Mouse (Mus musculus): Measurements from ENCODE around the gene Olfr518. TPM values are rescaled to one million over a fixed set of nuclear protein-coding genes. Genes with fewer than 3 reads are reported as not detected.

Olfr518 gene
- not detected in 2 replicates for polyA plus RNA-seq (2012; ENCODE audit: low replicate concordance)

GRCm38 (mm10) chr7:108884906-108885305 is at the start of gene Olfr518:
Gene Olfr518 (minus strand): TSS chr7:108885006.

DNA sequence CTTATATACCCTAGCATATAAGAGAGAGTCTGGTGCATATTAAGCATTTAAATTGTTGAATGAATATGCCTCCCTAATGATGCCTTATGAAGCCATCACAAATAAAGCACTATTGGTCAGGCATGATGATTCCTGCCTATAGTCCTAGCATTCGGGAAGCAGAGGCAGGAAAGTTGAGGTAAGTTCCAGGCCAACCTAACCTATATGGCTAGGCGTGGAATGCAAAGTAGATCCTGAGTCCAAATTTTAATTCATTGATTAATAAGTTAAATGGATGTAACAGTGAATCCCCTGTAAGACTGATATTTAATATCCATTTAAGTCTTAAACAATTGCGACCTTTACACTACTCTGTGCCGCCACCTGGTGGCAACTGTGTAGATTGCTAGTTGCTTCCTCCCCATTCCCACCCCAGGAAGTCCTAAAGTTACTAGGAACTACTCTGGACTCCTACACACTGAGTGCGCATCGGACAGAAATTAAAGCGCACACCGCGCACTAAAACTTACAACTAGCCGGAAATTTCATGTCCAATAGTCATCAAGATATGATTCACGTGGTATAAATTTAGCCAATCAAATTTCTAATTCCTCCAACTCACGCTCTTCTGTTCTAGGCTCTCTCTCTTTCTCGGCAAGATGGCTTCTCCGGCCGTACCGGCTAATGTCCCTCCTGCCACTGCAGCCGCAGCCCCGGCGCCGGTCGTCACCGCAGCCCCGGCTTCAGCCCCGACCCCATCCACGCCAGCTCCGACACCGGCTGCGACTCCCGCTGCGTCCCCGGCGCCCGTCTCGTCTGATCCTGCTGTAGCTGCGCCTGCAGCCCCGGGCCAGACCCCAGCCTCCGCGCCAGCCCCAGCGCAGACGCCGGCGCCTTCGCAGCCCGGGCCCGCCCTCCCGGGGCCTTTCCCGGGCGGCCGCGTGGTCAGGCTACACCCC is 49.3 kb upstream of the Olfr518 start, which contains the start of gene Eif3f:
TSS of gene Eif3f (plus strand) at position 624 of the 938 bp plus-strand sequence.

GRCm38 (mm10) chr7:108929726-108930393 is 45.1 kb upstream of the Olfr518 start, which contains the start of gene Nlrp10:
Gene Nlrp10 (minus strand): TSS chr7:108930178.

DNA sequence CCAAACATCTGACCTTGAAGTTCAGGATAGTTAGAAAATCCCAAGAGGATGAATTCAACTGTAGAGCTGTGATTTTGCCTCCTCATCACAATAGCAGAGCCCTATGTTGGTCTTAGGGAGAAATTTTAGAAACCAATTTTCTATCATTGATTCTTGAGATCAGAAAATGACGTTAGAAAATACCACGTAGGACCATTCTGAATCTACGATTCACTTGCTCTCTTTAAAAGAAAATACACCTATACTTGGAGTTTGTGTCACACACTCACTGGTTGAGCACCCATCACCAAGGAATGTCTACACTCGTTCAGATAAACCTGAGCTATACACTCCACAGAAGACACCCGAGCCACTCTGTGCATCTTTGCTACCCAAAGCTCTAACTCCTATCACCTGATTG is 9.5 kb upstream of the Olfr518 start, which contains the start of gene Olfr519:
TSS of gene Olfr519 (minus strand) at position 101 of the 400 bp plus-strand sequence.

DNA sequence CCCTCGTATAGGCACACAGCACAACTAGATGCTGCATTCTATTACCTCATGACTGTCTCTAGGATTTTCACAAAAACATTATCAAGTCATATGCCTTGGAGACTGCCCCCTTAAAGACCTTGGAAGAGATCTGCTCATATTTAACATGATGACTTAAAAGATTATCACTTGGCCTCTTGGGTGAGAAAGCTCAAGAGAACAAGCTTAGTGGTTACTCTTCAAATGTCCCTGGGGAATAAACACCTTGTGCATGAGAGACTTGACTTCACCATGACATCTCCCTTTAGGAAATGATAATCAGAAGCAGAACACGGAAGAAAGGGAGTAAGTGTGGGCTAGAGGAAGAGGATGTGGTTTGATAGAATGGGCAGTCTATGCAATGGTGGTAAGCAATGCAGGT is 12.5 kb downstream of the Olfr518 start, which contains the start of gene Olfr517:
TSS of gene Olfr517 (minus strand) at position 101 of the 400 bp plus-strand sequence.

DNA sequence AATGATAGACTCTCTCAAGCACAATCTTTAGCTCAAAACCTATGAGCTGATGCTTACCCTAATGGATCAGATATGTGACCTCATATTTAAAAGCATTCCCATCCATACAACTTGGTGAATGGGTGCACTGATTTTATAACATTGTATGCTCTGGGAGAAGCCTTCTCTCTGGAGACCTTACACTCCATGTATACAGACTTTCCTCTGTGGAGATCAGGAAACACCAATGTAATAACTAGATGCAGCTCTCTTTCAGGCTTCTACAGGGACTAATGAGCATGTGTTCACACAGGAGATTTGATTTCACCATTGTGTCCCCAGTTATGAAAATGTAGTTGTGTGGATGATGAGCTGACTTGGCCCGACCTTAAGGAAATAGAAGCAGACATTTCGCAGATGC is 34.4 kb downstream of the Olfr518 start, which contains the start of gene Olfr516:
TSS of gene Olfr516 (minus strand) at position 101 of the 400 bp plus-strand sequence.

Other genes starting within 250 kb of the Olfr518 start
- gene Olfr509, start 233.1 kb downstream of the Olfr518 start, polyA plus RNA-seq (2012; ENCODE audit: low replicate concordance), result not detected in 2 replicates
- gene Olfr510, start 218.6 kb downstream of the Olfr518 start, polyA plus RNA-seq (2012; ENCODE audit: low replicate concordance), result not detected in 2 replicates
- not detected in 2 replicates for gene Olfr512, start 171.7 kb downstream of the Olfr518 start, polyA plus RNA-seq (2012; ENCODE audit: low replicate concordance)
- not detected in 2 replicates for gene Olfr513, start 134.0 kb downstream of the Olfr518 start, polyA plus RNA-seq (2012; ENCODE audit: low replicate concordance)
- gene Olfr514, start 59.0 kb downstream of the Olfr518 start, polyA plus RNA-seq (2012; ENCODE audit: low replicate concordance), result not detected in 2 replicates
- not detected in 2 replicates for gene Olfr516, start 34.5 kb downstream of the Olfr518 start, polyA plus RNA-seq (2012; ENCODE audit: low replicate concordance)
- not detected in 2 replicates for gene Olfr517, start 12.6 kb downstream of the Olfr518 start, polyA plus RNA-seq (2012; ENCODE audit: low replicate concordance)
- not detected in 2 replicates for gene Olfr519, start 9.4 kb upstream of the Olfr518 start, polyA plus RNA-seq (2012; ENCODE audit: low replicate concordance)
- gene Nlrp10, start 45.2 kb upstream of the Olfr518 start, polyA plus RNA-seq (2012; ENCODE audit: low replicate concordance), result 0.10 TPM in 1 of 2 replicates, not detected in the other
- gene Eif3f, start 49.4 kb upstream of the Olfr518 start, polyA plus RNA-seq (2012; ENCODE audit: low replicate concordance), result 671 and 946 TPM in 2 replicates
- not detected in 2 replicates for gene Tub, start 65.3 kb upstream of the Olfr518 start, polyA plus RNA-seq (2012; ENCODE audit: low replicate concordance)
- gene Ric3, start 198.3 kb upstream of the Olfr518 start, polyA plus RNA-seq (2012; ENCODE audit: low replicate concordance), result 0.09 and 0.36 TPM in 2 replicates